Mouse (Mus musculus): ENCODE results near the gene Adipor2. TPM values are rescaled to one million over a fixed set of nuclear protein-coding genes. Genes with fewer than 3 reads are reported as not detected.
"Not testable (repeated sequence)": the region's sequence is repeated elsewhere in the genome, so short reads cannot be mapped to it uniquely, and the experiment has no call there.

The Adipor2 gene
- total RNA-seq, 2 experiments from 2014 or later = 55.7 to 56.2 TPM

- DNase-seq = no peak
Measured at GRCm38 (mm10) chr6:119390728-119391127, 26.8 kb downstream of the Adipor2 start.

- DNase-seq = no peak
Measured at GRCm38 (mm10) chr6:119389089-119389488, 28.4 kb downstream of the Adipor2 start.

- DNase-seq = peak; percentile 93
Measured at GRCm38 (mm10) chr6:119388650-119389012, 28.9 kb downstream of the Adipor2 start.

- DNase-seq = peak; percentile 38
Measured at GRCm38 (mm10) chr6:119387801-119388649, 29.5 kb downstream of the Adipor2 start.

GRCm38 (mm10) chr6:119386821-119387220 is 30.7 kb downstream of the Adipor2 start:
- DNase-seq = no peak

- DNase-seq = no peak
Measured at GRCm38 (mm10) chr6:119386421-119386820, 31.1 kb downstream of the Adipor2 start.

- no peak for DNase-seq
Measured at GRCm38 (mm10) chr6:119385668-119386067, 31.8 kb downstream of the Adipor2 start.

GRCm38 (mm10) chr6:119378631-119379030 is 38.9 kb downstream of the Adipor2 start:
- DNase-seq = no peak

GRCm38 (mm10) chr6:119377613-119378012 is 39.9 kb downstream of the Adipor2 start:
- no peak for DNase-seq

GRCm38 (mm10) chr6:119375035-119375434 is 42.5 kb downstream of the Adipor2 start:
- no peak for DNase-seq

- no peak for DNase-seq
Measured at GRCm38 (mm10) chr6:119373000-119373705, 44.4 kb downstream of the Adipor2 start.

GRCm38 (mm10) chr6:119372237-119372636 is 45.3 kb downstream of the Adipor2 start:
- DNase-seq = no peak

GRCm38 (mm10) chr6:119371624-119372023 is 45.9 kb downstream of the Adipor2 start:
- DNase-seq = no peak

- no peak for DNase-seq
Measured at GRCm38 (mm10) chr6:119367382-119367781, 50.1 kb downstream of the Adipor2 start.

- not testable (repeated sequence) for DNase-seq
Measured at GRCm38 (mm10) chr6:119366800-119367199, 50.7 kb downstream of the Adipor2 start.

- no peak for DNase-seq
Measured at GRCm38 (mm10) chr6:119363593-119363992, 53.9 kb downstream of the Adipor2 start.

- no peak for DNase-seq
Measured at GRCm38 (mm10) chr6:119360925-119361702, 56.4 kb downstream of the Adipor2 start.

- not testable (repeated sequence) for DNase-seq
Measured at GRCm38 (mm10) chr6:119360250-119360649, 57.3 kb downstream of the Adipor2 start.

GRCm38 (mm10) chr6:119358020-119358571 is 59.4 kb downstream of the Adipor2 start:
- no peak for DNase-seq

GRCm38 (mm10) chr6:119352501-119352900 is 65.0 kb downstream of the Adipor2 start:
- DNase-seq = no peak

GRCm38 (mm10) chr6:119351656-119352055 is 65.8 kb downstream of the Adipor2 start:
- DNase-seq = no peak

GRCm38 (mm10) chr6:119350703-119351198 is 66.8 kb downstream of the Adipor2 start:
- DNase-seq = no peak

Data from gastrocnemius, postnatal 10 days (tissue).